Mouse (Mus musculus) kidney, adult 2 months (tissue): ENCODE data around the gene Ewsr1.

Experiments used
- CTCF ChIP-seq: fragments of 200-500 bp; conservative IDR thresholded peaks from 2 replicates; pipeline ENCODE4 v1.5.1; 2011; ENCODE audit warnings: low read depth, mild to moderate bottlenecking, control low read depth, low read length, moderate library complexity, mixed read lengths; ENCODE audit not compliant: insufficient read depth, insufficient read length
- POLR2A ChIP-seq: fragments of 200-500 bp; IDR thresholded peaks from one replicate; pipeline ENCODE4 v1.6.1; 2011; ENCODE audit warnings: low read depth, low read length, control low read depth

GRCm38 (mm10) chr11:5091706-5092105 is 7.4 kb downstream of the Ewsr1 start:
- TF ChIP-seq CTCF: peak; percentile 35; the same call in 1 of the 2 replicates
- no peak for TF ChIP-seq POLR2A
